Mouse (Mus musculus): ENCODE data around the gene Trim28.

The Trim28 gene

GRCm38 (mm10) chr7:12998851-12999250 is at the start of gene Trim28:
TSS of gene Trim28 (plus strand) at chr7:12999114.
- no peak for DNase-seq (ENCODE audit: low spot score)

GRCm38 (mm10) chr7:12949872-12950229 is 49.1 kb upstream of the Trim28 start:
- peak; percentile 84 for DNase-seq (ENCODE audit: low spot score)

DNA sequence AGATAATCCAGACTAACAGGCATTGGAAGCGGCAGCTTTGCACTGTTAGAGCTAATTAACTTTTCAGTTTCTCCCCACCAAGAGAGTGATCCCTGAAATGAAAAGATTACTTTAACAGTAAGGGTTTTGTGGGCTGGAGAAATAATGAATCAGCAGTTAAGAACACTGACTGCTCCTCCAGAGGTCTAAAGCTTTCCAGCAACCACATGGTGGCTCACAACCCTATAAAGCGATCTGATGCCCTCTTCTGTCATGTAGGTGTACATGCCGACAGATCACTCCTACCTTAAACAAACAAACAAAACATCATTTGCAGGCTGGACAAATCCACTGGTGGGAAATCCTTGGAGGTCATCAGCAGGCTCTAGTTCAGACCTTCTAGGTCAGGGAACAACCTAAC is 44.0 kb upstream of the Trim28 start:
- DNase-seq (ENCODE audit: low spot score): no peak

DNA sequence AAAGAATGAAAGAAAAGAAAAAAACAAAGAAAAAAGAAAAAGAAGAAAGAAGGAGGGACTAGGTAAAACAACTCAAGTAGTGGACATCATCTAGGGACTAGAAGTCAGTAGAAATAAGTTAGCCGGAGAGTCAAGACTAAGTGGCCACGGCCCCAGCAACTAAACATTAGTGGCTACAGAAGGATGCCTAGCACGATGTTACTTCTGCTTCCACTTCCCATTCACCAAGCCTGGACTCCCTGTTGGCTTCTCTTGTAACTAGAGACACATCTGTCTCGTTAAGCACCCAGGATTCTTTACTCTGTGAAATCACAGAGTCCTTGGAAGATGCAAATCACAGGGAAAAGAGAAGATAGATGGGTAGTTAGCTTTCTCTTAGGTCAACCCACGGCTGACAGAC is 41.4 kb upstream of the Trim28 start:
- no peak for DNase-seq (ENCODE audit: low spot score)

DNA sequence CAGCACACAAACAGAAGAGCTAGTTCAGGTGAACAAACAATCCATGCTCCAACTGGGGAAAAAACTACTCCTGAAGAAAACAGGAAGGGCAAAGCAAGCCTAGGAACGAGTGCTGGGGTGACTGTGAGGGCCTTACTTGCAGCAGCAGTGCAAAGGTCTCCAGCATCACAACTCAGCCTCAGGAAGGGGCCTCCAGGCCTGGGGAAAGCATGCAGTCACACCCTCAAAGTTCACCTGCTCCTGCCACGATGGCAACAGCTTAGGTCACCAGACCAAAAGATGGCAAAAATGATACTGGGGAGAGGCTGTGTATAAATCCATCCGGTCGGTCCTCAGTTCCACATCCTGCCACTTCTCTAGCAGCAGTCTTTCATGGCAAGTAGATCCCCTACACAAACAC is 40.0 kb upstream of the Trim28 start:
- DNase-seq (ENCODE audit: low spot score): no peak

DNA sequence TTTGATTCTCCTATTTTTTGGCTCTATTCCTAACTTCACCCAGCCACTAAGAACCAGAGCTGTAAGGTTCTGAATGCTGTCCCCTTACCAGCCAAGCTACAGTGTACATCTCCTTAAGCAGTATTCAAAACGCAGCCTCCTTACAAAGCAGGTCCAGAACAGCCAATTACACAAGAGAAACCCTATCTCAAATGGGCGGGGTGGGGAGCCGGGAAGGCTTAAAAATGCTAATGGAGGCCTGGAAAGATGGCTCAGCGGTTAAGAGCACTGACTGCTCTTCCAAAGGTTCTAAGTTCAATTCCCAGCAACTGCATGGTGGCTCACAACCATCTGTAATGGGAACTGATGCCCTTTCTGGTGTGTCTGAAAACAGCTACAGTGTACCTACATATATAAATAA is 39.2 kb upstream of the Trim28 start:
- DNase-seq (ENCODE audit: low spot score): no peak

DNA sequence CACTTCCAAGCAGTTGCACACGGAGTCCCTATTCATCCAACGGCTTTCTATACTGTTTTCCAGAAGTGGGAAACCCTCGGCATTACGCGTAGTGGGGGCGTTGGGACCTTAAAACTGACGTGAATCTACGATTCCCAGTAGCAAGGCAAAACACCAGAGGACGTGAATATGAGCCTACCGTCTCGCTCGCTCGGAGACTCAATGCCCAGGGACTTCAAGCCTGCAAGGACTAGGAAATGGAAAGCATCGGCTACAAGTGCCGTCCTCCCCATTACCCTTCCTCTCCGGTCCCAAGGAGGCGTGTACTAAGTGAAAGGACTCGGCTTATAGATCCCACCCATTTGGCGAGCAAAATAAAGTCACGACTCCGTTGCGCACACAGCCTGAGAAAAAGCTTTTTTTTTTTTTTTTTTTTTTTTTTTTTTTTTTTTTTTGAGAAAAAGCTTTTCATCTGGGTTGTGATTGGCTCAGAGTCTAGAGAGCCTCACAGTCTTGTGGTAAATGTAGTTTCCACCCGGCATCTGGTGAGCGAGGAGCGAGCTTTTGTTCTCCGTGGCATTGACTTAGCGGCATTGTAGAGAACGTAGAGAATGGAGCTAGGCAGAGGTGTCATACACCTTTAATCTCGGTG is 37.3 kb upstream of the Trim28 start:
- peak; percentile 85 for DNase-seq (ENCODE audit: low spot score)

DNA sequence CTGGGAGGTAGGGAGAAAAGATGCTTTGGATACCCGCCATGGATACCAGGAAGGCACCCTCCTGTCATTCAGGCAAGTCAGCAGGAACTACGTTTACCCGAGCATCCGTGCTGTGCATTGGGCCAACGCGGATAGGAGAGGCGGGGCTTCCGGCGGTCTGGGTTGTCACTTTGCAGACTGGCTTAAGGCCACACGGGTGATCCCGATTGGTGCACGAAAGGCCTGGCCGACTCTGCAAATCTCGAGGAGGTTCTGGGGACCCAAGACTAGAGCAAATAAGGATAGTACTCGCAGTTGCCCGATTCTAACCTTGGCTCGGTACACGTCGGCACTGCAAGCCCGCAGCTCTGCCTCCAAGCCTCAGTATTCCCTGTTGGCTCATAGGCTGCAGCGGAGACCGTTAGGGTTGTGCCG is 33.2 kb upstream of the Trim28 start, which contains the start of gene Zfp324:
Gene Zfp324, plus strand, starts transcription at position 161 of the 414 bp plus-strand sequence.
- peak; percentile 94 for DNase-seq (ENCODE audit: low spot score)

DNA sequence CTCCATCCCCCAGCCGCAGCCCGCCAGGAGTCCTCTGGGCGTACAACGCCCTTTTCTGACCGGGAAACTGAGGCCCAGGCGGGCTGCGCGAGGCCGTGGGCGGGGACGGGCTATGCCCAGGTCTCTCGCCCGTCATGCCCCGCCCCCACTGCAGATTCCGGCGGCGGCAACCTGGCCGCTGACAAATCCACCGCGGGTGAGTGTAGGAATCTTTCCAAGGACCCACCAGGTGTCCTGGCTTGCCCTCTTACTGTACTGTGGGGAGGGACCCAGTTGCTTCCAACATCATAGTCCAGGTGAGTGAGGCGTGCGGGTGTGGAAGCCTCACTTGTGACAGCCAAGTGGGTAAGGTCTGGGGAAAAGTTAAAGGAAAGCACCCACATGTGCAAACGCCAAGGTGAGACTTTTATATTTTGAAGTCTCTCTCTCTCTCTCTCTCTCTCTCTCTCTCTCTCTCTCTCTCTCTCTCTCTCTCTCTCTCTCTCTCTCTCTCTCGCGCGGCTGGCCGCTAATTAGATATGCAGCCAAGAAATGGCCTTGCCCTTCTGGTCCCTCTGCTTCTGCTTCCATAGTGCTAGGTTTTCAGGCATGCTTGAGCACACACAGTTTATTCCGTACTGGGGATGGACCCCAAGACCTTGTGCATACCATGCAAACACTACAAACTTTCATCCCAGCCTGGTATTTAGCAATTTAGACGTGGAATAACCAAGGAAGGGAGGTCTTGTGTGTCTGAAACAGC is 32.6 kb upstream of the Trim28 start:
- DNase-seq (ENCODE audit: low spot score): peak; percentile 47

GRCm38 (mm10) chr7:12970906-12971305 is 28.0 kb upstream of the Trim28 start:
- no peak for DNase-seq (ENCODE audit: low spot score)

DNA sequence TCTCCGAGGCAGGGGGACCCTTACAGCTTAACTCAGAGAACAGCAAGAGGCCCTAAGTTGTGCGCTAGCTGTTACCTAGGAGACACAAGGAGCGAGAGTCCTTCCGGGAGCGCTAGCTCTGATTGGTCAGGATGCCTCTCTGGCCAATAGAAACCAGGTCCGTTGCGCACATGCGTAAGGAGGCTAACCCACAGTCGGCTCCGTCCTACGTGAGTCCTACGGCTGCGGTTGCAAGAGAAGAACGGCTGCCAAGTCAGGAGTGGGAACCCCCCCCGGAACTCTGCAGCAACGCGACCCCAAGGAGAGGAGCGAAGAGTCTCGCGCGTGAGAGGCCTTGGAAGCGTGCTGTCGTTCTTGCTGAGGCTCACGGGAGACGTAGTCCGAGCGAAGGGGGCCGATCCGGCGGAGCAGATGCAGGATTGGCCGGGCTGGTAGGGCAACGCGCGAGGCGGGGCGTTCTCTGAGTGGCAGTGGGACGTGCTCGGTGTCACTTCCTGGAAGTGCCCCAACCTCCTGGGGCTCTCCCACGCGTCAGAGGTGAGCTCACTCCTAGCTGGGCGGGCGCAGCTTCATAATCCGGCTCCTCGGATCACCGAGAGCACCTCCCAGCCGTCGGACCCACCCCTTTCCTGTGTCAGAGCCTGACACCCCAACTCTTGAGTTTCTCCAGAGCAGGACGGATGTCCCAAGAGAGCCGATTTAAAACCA is 21.1 kb upstream of the Trim28 start, which contains the start of gene Zfp446:
Gene Zfp446, plus strand, starts transcription at position 167 of the 708 bp plus-strand sequence.
- peak; percentile 99 for DNase-seq (ENCODE audit: low spot score)

DNA sequence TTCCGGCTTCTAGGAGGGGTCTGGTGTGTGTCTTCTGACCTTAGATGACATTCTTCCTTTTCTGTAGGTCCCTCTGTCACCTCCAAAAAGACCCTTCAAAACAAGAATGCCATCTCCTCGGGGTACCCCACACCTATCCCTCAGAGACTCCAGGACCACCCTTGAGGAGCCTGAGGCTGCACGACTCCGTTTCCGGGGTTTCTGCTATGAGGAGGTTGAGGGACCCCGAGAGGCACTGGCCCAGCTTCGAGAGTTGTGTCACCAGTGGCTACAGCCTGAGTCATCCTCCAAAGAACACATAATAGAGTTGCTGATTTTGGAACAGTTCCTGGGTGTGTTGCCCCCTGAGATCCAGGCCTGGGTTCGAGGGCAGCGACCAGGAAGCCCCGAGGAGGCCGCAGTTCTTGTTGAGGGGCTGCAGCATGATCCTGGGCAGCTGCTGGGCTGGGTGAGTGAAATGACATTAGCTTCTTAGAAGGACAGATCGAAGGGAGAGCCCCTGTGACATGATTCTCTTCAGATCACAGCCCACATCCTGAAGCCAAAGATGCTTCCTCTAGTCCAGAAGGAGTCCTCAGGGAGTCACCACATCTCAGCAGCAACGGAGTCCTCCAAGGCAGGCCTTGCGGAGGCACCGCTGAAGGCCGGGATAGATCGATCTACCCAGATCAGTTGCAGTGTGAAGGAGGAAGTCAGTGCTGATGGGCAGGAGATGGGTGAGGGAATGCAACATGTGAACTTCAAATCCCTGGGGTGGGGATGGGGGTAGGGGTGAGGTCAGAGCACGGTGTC is 19.8 kb upstream of the Trim28 start:
- no peak for DNase-seq (ENCODE audit: low spot score)

GRCm38 (mm10) chr7:12979776-12980175 is 19.1 kb upstream of the Trim28 start:
- DNase-seq (ENCODE audit: low spot score): no peak

GRCm38 (mm10) chr7:12980291-12980690 is 18.6 kb upstream of the Trim28 start:
- DNase-seq (ENCODE audit: low spot score): no peak

DNA sequence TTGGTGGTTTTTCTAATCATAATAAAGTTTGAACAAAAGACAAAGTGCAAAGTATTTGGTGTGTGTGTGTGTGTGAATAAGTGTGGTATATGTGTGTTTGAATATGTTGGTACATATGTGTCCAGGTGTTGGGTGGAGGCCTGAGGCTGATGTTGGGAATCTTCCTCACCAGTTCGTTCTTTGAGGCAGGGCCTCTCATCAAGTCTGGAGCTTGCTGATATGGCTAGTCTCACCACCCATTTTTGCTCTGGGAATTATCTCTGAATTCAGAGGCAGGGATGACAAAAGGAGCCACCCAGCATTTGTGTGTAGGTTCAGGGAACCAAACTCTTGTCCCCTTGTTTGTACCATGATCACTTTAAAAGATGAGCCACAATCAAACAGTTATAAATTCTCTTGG is 13.2 kb upstream of the Trim28 start:
- no peak for DNase-seq (ENCODE audit: low spot score)

- DNase-seq (ENCODE audit: low spot score): no peak
Measured at GRCm38 (mm10) chr7:12986906-12987305, 12.0 kb upstream of the Trim28 start.

- DNase-seq (ENCODE audit: low spot score): no peak
Measured at GRCm38 (mm10) chr7:12987409-12988189, 11.3 kb upstream of the Trim28 start.

DNA sequence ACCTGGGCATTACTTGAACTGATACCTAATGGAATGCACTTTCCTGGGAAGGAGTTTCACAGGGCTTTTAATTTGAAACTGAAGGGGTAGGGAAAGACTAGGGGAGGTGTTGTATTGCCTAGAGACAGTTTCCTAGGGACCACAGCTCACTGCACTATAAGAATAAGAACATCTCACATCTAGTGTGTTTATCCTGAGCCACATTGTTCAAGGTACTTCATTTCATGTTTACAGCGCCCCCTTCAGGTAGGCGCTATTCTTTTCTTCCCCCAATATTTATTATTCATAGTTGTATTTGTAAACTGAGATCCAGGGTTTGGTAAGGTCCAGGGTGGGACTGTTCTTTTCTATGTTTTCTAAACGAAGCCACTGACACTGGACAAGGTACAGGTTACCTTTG is 6.7 kb upstream of the Trim28 start:
- DNase-seq (ENCODE audit: low spot score): no peak

GRCm38 (mm10) chr7:12993148-12993547 is 5.8 kb upstream of the Trim28 start:
- DNase-seq (ENCODE audit: low spot score): no peak

- no peak for DNase-seq (ENCODE audit: low spot score)
Measured at GRCm38 (mm10) chr7:12995862-12996261, 3.1 kb upstream of the Trim28 start.

- no peak for DNase-seq (ENCODE audit: low spot score)
Measured at GRCm38 (mm10) chr7:12997230-12997629, 1.7 kb upstream of the Trim28 start.

Measured in embryo, embryonic 10 days (tissue).